17 mouse cellular contexts compared by ENCODE assay signal in genomic region chr4:107523607-107524151, GRCm38 (mm10).
DNase-seq lines count a peak whose midpoint lies in the region; ATAC-seq and TF ChIP-seq lines count a peak whose summit lies in the region.
"Had no signal": no experiment of that assay in that cellular context is flagged by ENCODE, and none has a peak within 500 bp of the region (broad histone marks: within the 10 kb centered on the region; RNA-seq: fewer than 3 reads in every experiment).

No protein-coding gene starts in this region.

- WGBS in embryonic facial prominence, embryonic 10.5 days, result 76% methylated on average over 11 of the region's 11 CpGs
- WGBS in kidney, embryonic 15.5 days, result 19% methylated on average over 11 of the region's 11 CpGs
- WGBS in limb, embryonic 14.5 days, result 32% methylated on average over 11 of the region's 11 CpGs

- H3K4me1 ChIP-seq in embryonic facial prominence, embryonic 10.5 days, result peaks cover 42% of the 10 kb centered on the region
- H3K4me1 ChIP-seq in kidney, embryonic 15.5 days, result peaks cover 17% of the 10 kb centered on the region
- H3K4me1 ChIP-seq in limb, embryonic 14.5 days (ENCODE audit: control insufficient read depth, insufficient read depth, low read length), result peaks cover 8% of the 10 kb centered on the region; the same call in 1 of the 2 replicates
- H3K4me1 ChIP-seq: liver, embryonic 15.5 days; midbrain, embryonic 15.5 days had no signal

- H3K9me3 ChIP-seq in embryonic facial prominence, embryonic 10.5 days, result no peaks in the 10 kb centered on the region
- H3K9me3 ChIP-seq in kidney, embryonic 15.5 days (replicated peaks), result no peaks in the 10 kb centered on the region
- no peaks in the 10 kb centered on the region for H3K9me3 ChIP-seq in limb, embryonic 14.5 days (ENCODE audit: control insufficient read depth, low read length)
- H3K9me3 ChIP-seq: embryonic facial prominence, embryonic 12.5 days; forebrain, embryonic 13.5 days; heart, embryonic 10.5 days; liver, embryonic 15.5 days; midbrain, embryonic 15.5 days; neural tube, embryonic 12.5 days had no signal

- peak; percentile 11 to 19 for DNase-seq in right cerebral cortex, postnatal 10 days (ENCODE audit: low spot score in 2 of 2)
- no peak for DNase-seq in right cerebral cortex, postnatal 36 days (ENCODE audit: low spot score in 2 of 2)
- no peak for DNase-seq in embryonic facial prominence, embryonic 10.5 days (ENCODE audit: low spot score)
- no peak for DNase-seq in limb, embryonic 14.5 days (ENCODE audit: low spot score)
- DNase-seq: adrenal gland, adult 2 months; heart, postnatal 36 days; layer of hippocampus, adult 9-11 months had no signal

- no peak for TF ChIP-seq POLR2A in limb, embryonic 14.5 days (IDR thresholded peaks at IDR 0.05; ENCODE audit: borderline replicate concordance, extremely low read depth, insufficient read depth, insufficient read length)

- no peak overlapping the region for H3K4me3 ChIP-seq in embryonic facial prominence, embryonic 10.5 days
- no peak overlapping the region for H3K4me3 ChIP-seq in kidney, embryonic 15.5 days (replicated peaks)
- no peak overlapping the region for H3K4me3 ChIP-seq in limb, embryonic 14.5 days (replicated peaks; ENCODE audit: low read length)
- H3K4me3 ChIP-seq: embryonic facial prominence, embryonic 12.5 days; forebrain, embryonic 13.5 days; heart, embryonic 10.5 days; liver, embryonic 15.5 days; midbrain, embryonic 15.5 days; neural tube, embryonic 12.5 days had no signal

- peak; percentile 70 for ATAC-seq in kidney, embryonic 15.5 days (replicated peaks; ENCODE audit: low FRiP score)
- peak; percentile 23; the same call in 1 of the 2 replicates for ATAC-seq in limb, embryonic 14.5 days (ENCODE audit: low FRiP score, low read depth)
- ATAC-seq in erythroid progenitor cell, adult 5-6 weeks (replicated peaks; ENCODE audit: low FRiP score, poor library complexity, severe bottlenecking), result no peak
- no peak for ATAC-seq in monocyte, adult 5-6 weeks (replicated peaks; ENCODE audit: insufficient number of reproducible peaks, low FRiP score, low TSS enrichment, poor library complexity, severe bottlenecking)
- ATAC-seq: forebrain, embryonic 13.5 days; midbrain, embryonic 15.5 days had no signal

- H3K27ac ChIP-seq in embryonic facial prominence, embryonic 10.5 days (replicated peaks), result peak overlapping the region; percentile 10; the same call in 1 of the 2 replicates
- 0 out of 2 replicates have a peak overlapping the region, but pooled peaks have one; percentile 3 for H3K27ac ChIP-seq in kidney, embryonic 15.5 days
- no peak overlapping the region for H3K27ac ChIP-seq in limb, embryonic 14.5 days (replicated peaks; ENCODE audit: low read depth, low read length)
- H3K27ac ChIP-seq: embryonic facial prominence, embryonic 12.5 days; forebrain, embryonic 13.5 days; heart, embryonic 10.5 days; liver, embryonic 15.5 days; midbrain, embryonic 15.5 days; neural tube, embryonic 12.5 days; stomach, postnatal 0 days had no signal

- H3K27me3 ChIP-seq in embryonic facial prominence, embryonic 10.5 days (replicated peaks; ENCODE audit: low read depth, poor library complexity, severe bottlenecking), result peaks cover 8% of the 10 kb centered on the region; the same call in 1 of the 2 replicates
- no peaks in the 10 kb centered on the region for H3K27me3 ChIP-seq in kidney, embryonic 15.5 days
- no peaks in the 10 kb centered on the region for H3K27me3 ChIP-seq in limb, embryonic 14.5 days (ENCODE audit: control insufficient read depth, insufficient read depth, low read length)
- H3K27me3 ChIP-seq: embryonic facial prominence, embryonic 12.5 days; forebrain, embryonic 13.5 days; liver, embryonic 15.5 days; midbrain, embryonic 15.5 days; neural tube, embryonic 12.5 days had no signal

- no peak overlapping the region for H3K4me2 ChIP-seq in kidney, embryonic 15.5 days
- H3K4me2 ChIP-seq in limb, embryonic 14.5 days (replicated peaks; ENCODE audit: low read depth, low read length, severe bottlenecking), result no peak overlapping the region
- H3K4me2 ChIP-seq: embryonic facial prominence, embryonic 12.5 days; forebrain, embryonic 13.5 days; liver, embryonic 15.5 days; midbrain, embryonic 15.5 days; neural tube, embryonic 12.5 days had no signal

- no peaks in the 10 kb centered on the region for H3K36me3 ChIP-seq in embryonic facial prominence, embryonic 10.5 days (replicated peaks)
- no peaks in the 10 kb centered on the region for H3K36me3 ChIP-seq in kidney, embryonic 15.5 days
- no peaks in the 10 kb centered on the region for H3K36me3 ChIP-seq in limb, embryonic 14.5 days (ENCODE audit: control insufficient read depth, insufficient read depth, low read length)
- H3K36me3 ChIP-seq: embryonic facial prominence, embryonic 12.5 days; heart, embryonic 10.5 days; liver, embryonic 15.5 days; midbrain, embryonic 15.5 days; neural tube, embryonic 12.5 days had no signal

- no peak overlapping the region for H3K9ac ChIP-seq in kidney, embryonic 15.5 days
- H3K9ac ChIP-seq in limb, embryonic 14.5 days (ENCODE audit: low read depth, low read length, severe bottlenecking), result no peak overlapping the region
- H3K9ac ChIP-seq: embryonic facial prominence, embryonic 12.5 days; forebrain, embryonic 13.5 days; liver, embryonic 15.5 days; midbrain, embryonic 15.5 days; neural tube, embryonic 12.5 days had no signal

Comparison
In these comparisons a context has a peak if more than half of its experiments do, and no peak if none do; other contexts are left out.
1. DNase-seq: peak in right cerebral cortex, postnatal 10 days (2 of 2); none in right cerebral cortex, postnatal 36 days (0 of 2), embryonic facial prominence, embryonic 10.5 days (single experiment) and limb, embryonic 14.5 days (single experiment).
2. ATAC-seq: peak in kidney, embryonic 15.5 days (single experiment) and limb, embryonic 14.5 days (single experiment); none in erythroid progenitor cell, adult 5-6 weeks (single experiment) and monocyte, adult 5-6 weeks (single experiment).